In genomic region chr17:84164146-84164545, GRCm38 (mm10) we compare ENCODE assay signal across 19 mouse cellular contexts. TPM values are rescaled to one million over a fixed set of nuclear protein-coding genes. Genes with fewer than 3 reads are reported as not detected.
DNase-seq lines count a peak whose midpoint lies in the region; ATAC-seq and TF ChIP-seq lines count a peak whose summit lies in the region.
"Had no signal": no experiment of that assay in that cellular context is flagged by ENCODE, and none has a peak within 500 bp of the region (broad histone marks: within the 10 kb centered on the region; RNA-seq: fewer than 3 reads in every experiment).

No protein-coding gene starts in this region.

- H3K27me3 ChIP-seq in kidney, embryonic 14.5 days (ENCODE audit: control insufficient read depth, insufficient read depth, low read length), result no peaks in the 10 kb centered on the region
- H3K27me3 ChIP-seq in stomach, postnatal 0 days (ENCODE audit: control insufficient read depth, insufficient read depth, low read length), result no peaks in the 10 kb centered on the region
- H3K27me3 ChIP-seq: embryonic facial prominence, embryonic 15.5 days; forebrain, embryonic 12.5 days; hindbrain, embryonic 13.5 days; liver, embryonic 15.5 days had no signal

- H3K9ac ChIP-seq in kidney, embryonic 14.5 days (ENCODE audit: low read depth, low read length), result no peak overlapping the region
- H3K9ac ChIP-seq in stomach, postnatal 0 days (ENCODE audit: low read length), result no peak overlapping the region
- H3K9ac ChIP-seq: embryonic facial prominence, embryonic 15.5 days; forebrain, embryonic 12.5 days; heart, embryonic 15.5 days; hindbrain, embryonic 13.5 days; liver, embryonic 15.5 days had no signal

- no peak for ATAC-seq in kidney, embryonic 14.5 days (ENCODE audit: low FRiP score, low TSS enrichment)
- ATAC-seq in stomach, postnatal 0 days (ENCODE audit: low FRiP score, low TSS enrichment), result no peak
- ATAC-seq in megakaryocyte, adult 5-6 weeks (ENCODE audit: poor library complexity, severe bottlenecking), result no peak
- ATAC-seq: intestine, postnatal 0 days had no signal

- no peak for TF ChIP-seq CTCF in stomach, postnatal 0 days (IDR thresholded peaks at IDR 0.05; ENCODE audit: low read depth)

- H3K4me1 ChIP-seq in kidney, embryonic 14.5 days (ENCODE audit: control insufficient read depth, insufficient read depth, low read length), result peaks cover 15% of the 10 kb centered on the region
- peaks cover 6% of the 10 kb centered on the region; the same call in 1 of the 2 replicates for H3K4me1 ChIP-seq in stomach, postnatal 0 days (replicated peaks; ENCODE audit: control insufficient read depth, insufficient read depth)

- H3K9me3 ChIP-seq in kidney, embryonic 14.5 days (ENCODE audit: control insufficient read depth, low read length), result no peaks in the 10 kb centered on the region
- H3K9me3 ChIP-seq in stomach, postnatal 0 days (ENCODE audit: control insufficient read depth, low read length), result no peaks in the 10 kb centered on the region
- H3K9me3 ChIP-seq: embryonic facial prominence, embryonic 15.5 days; forebrain, embryonic 12.5 days; G1E; heart, embryonic 15.5 days; hindbrain, embryonic 13.5 days; liver, embryonic 15.5 days had no signal

- no peak overlapping the region for H3K4me2 ChIP-seq in kidney, embryonic 14.5 days (replicated peaks; ENCODE audit: low read depth, low read length)
- no peak overlapping the region for H3K4me2 ChIP-seq in stomach, postnatal 0 days (replicated peaks; ENCODE audit: low read depth)
- H3K4me2 ChIP-seq: embryonic facial prominence, embryonic 15.5 days; forebrain, embryonic 12.5 days; heart, embryonic 15.5 days; hindbrain, embryonic 13.5 days; liver, embryonic 15.5 days had no signal

- no peaks in the 10 kb centered on the region for H3K36me3 ChIP-seq in kidney, embryonic 14.5 days (ENCODE audit: control insufficient read depth, insufficient read depth, low read length)
- no peaks in the 10 kb centered on the region for H3K36me3 ChIP-seq in stomach, postnatal 0 days (ENCODE audit: control insufficient read depth, insufficient read depth, low read length)
- H3K36me3 ChIP-seq: embryonic facial prominence, embryonic 15.5 days; forebrain, embryonic 12.5 days; G1E; heart, embryonic 15.5 days; hindbrain, embryonic 13.5 days; liver, embryonic 15.5 days had no signal

- 77% methylated on average over 8 of the region's 8 CpGs for WGBS in kidney, embryonic 14.5 days
- 81% methylated on average over 8 of the region's 8 CpGs for WGBS in stomach, postnatal 0 days

- H3K4me3 ChIP-seq in kidney, embryonic 14.5 days (ENCODE audit: low read length), result no peak overlapping the region
- no peak overlapping the region for H3K4me3 ChIP-seq in stomach, postnatal 0 days (ENCODE audit: low read depth, low read length)
- H3K4me3 ChIP-seq: embryonic facial prominence, embryonic 15.5 days; forebrain, embryonic 12.5 days; heart, embryonic 15.5 days; hindbrain, embryonic 13.5 days; liver, embryonic 15.5 days had no signal

- peak; percentile 5 for DNase-seq in kidney, postnatal 10 days
- DNase-seq in spleen, postnatal 10 days (ENCODE audit: low spot score in 2 of 2), result peak; percentile 4 to 10
- DNase-seq in spleen, adult 12 weeks (ENCODE audit: low spot score), result no peak
- peak; percentile 7 for DNase-seq in stomach, postnatal 0 days (ENCODE audit: low spot score)
- peak; percentile 6 to 10 for DNase-seq in thymus, postnatal 36 days
- DNase-seq: adrenal gland, adult 8-10 months; cerebellum, adult 9-11 months; left cerebral cortex, postnatal 4 days; midbrain, embryonic 14.5 days; right cerebral cortex, postnatal 4 days had no signal

- no peak overlapping the region for H3K27ac ChIP-seq in kidney, embryonic 14.5 days (ENCODE audit: low read depth, low read length)
- H3K27ac ChIP-seq in stomach, postnatal 0 days (replicated peaks), result no peak overlapping the region
- H3K27ac ChIP-seq: embryonic facial prominence, embryonic 15.5 days; forebrain, embryonic 12.5 days; hindbrain, embryonic 13.5 days; liver, embryonic 15.5 days had no signal

- no peak for TF ChIP-seq EP300 in stomach, postnatal 0 days (optimal IDR thresholded peaks at IDR 0.05)

RNA-seq across cellular contexts. Expression of gene Zfp36l2, which starts 23.6 kb away (rescaled TPM):
- polyA plus RNA-seq in kidney, embryonic 14.5 days (2014; fragmentation: Nextera tagmentation; extraction: Ambion mirVana), result 22.5 and 24.3 TPM in 2 replicates
- polyA plus RNA-seq in stomach, postnatal 0 days (2015; fragmentation: Nextera tagmentation; extraction: Ambion mirVana), result 17.5 and 18.3 TPM in 2 replicates
- total RNA-seq in megakaryocyte, adult 5-6 weeks (2015), result 316 and 357 TPM in 2 replicates
- 121 and 168 TPM in 2 replicates for total RNA-seq in megakaryocyte, adult 5-6 weeks (2017)
